8 mouse cellular contexts compared by ENCODE assay signal in genomic region chr13:52025482-52025848, GRCm38 (mm10).
DNase-seq lines count a peak whose midpoint lies in the region; ATAC-seq and TF ChIP-seq lines count a peak whose summit lies in the region.

No protein-coding gene starts in this region.

- no peaks in the 10 kb centered on the region for H3K9me3 ChIP-seq in liver, postnatal 0 days (ENCODE audit: low read length)
- H3K9me3 ChIP-seq in neural tube, embryonic 11.5 days (ENCODE audit: control insufficient read depth, low read length) = no peaks in the 10 kb centered on the region

- H3K4me2 ChIP-seq in liver, postnatal 0 days (ENCODE audit: low read depth, low read length) = no peak overlapping the region
- no peak overlapping the region for H3K4me2 ChIP-seq in neural tube, embryonic 11.5 days (ENCODE audit: low read depth)

- H3K27me3 ChIP-seq in liver, adult 2 months (ENCODE audit: control insufficient read depth, insufficient read depth, low read length) = no peaks in the 10 kb centered on the region
- no peaks in the 10 kb centered on the region for H3K27me3 ChIP-seq in liver, postnatal 0 days (ENCODE audit: insufficient read depth, low read length)
- H3K27me3 ChIP-seq in neural tube, embryonic 11.5 days (ENCODE audit: control insufficient read depth, insufficient read depth, low read length) = no peaks in the 10 kb centered on the region

- no peak for TF ChIP-seq CTCF in liver, adult 2 months (IDR thresholded peaks at IDR 0.05; ENCODE audit: low read depth, low read length)
- TF ChIP-seq CTCF in liver, postnatal 0 days (IDR thresholded peaks at IDR 0.05; ENCODE audit: low read depth) = no peak
- no peak for TF ChIP-seq CTCF in left cerebral cortex, adult 2 months (IDR thresholded peaks at IDR 0.05)

- intact Hi-C loops in left cerebral cortex, adult 2 months (cut with DNase I) = no loop called here

- no peaks in the 10 kb centered on the region for H3K36me3 ChIP-seq in liver, adult 2 months (ENCODE audit: control insufficient read depth, insufficient read depth, low read length)
- no peaks in the 10 kb centered on the region for H3K36me3 ChIP-seq in liver, postnatal 0 days (replicated peaks; ENCODE audit: insufficient read depth, low read length)
- H3K36me3 ChIP-seq in neural tube, embryonic 11.5 days (ENCODE audit: control insufficient read depth, insufficient read depth, low read length) = no peaks in the 10 kb centered on the region

- peak; percentile 99 for DNase-seq in liver, adult 2 months (ENCODE audit: extremely low read depth, low read depth, low spot score)
- DNase-seq in liver, postnatal 0 days = no peak
- peak; percentile 71 to 73 for DNase-seq in adrenal gland, postnatal 36 days
- peak; percentile 42 for DNase-seq in neural tube, embryonic 11.5 days (ENCODE audit: low spot score)
- no peak for DNase-seq in left cerebral cortex, adult 2 months (ENCODE audit: extremely low spot score in 1 of 2, low spot score in 2 of 2)
- no peak for DNase-seq in frontal cortex, postnatal 10 days (ENCODE audit: low spot score in 2 of 2)
- no peak for DNase-seq in spleen, adult 18-20 months

- H3K4me1 ChIP-seq in liver, adult 2 months (ENCODE audit: control insufficient read depth, insufficient read depth, low read length) = peaks cover 34% of the 10 kb centered on the region
- peaks cover 27% of the 10 kb centered on the region for H3K4me1 ChIP-seq in liver, postnatal 0 days (ENCODE audit: insufficient read depth)
- H3K4me1 ChIP-seq in neural tube, embryonic 11.5 days (ENCODE audit: control insufficient read depth, insufficient read depth, low read length) = peaks cover 21% of the 10 kb centered on the region

- TF ChIP-seq EP300 in liver, postnatal 0 days (IDR thresholded peaks at IDR 0.05; ENCODE audit: low read depth) = no peak

- H3K79me2 ChIP-seq in liver, adult 2 months (ENCODE audit: control insufficient read depth, insufficient read depth, low read length) = no peaks in the 10 kb centered on the region

- no peak for TF ChIP-seq POLR2A in liver, adult 2 months (IDR thresholded peaks at IDR 0.05; ENCODE audit: extremely low read depth, insufficient read depth, low read length)

- no peak overlapping the region for H3K9ac ChIP-seq in liver, adult 2 months (ENCODE audit: low read depth, low read length)
- no peak overlapping the region for H3K9ac ChIP-seq in liver, postnatal 0 days (replicated peaks)
- no peak overlapping the region for H3K9ac ChIP-seq in neural tube, embryonic 11.5 days (ENCODE audit: low read length)

- ATAC-seq in liver, postnatal 0 days = no peak
- peak; percentile 10; the same call in 1 of the 2 replicates for ATAC-seq in granulocyte monocyte progenitor cell, adult 5-6 weeks (replicated peaks; ENCODE audit: poor library complexity, severe bottlenecking)
- ATAC-seq in neural tube, embryonic 11.5 days (ENCODE audit: insufficient read depth, low FRiP score, low TSS enrichment) = peak; percentile 61; the same call in 1 of the 2 replicates

- H3K4me3 ChIP-seq in liver, adult 2 months (ENCODE audit: insufficient read depth, low read depth, low read length) = no peak overlapping the region
- no peak overlapping the region for H3K4me3 ChIP-seq in liver, postnatal 0 days (ENCODE audit: low read depth, low read length)
- H3K4me3 ChIP-seq in neural tube, embryonic 11.5 days (ENCODE audit: low read depth, low read length) = no peak overlapping the region
- no peak overlapping the region for H3K4me3 ChIP-seq in left cerebral cortex, adult 2 months

- 34% methylated on average over 5 of the region's 5 CpGs for WGBS in liver, adult 2 months
- WGBS in liver, postnatal 0 days (ENCODE audit: insufficient replicate concordance) = 86% methylated on average over 5 of the region's 5 CpGs
- 58% methylated on average over 5 of the region's 5 CpGs for WGBS in neural tube, embryonic 11.5 days

- H3K27ac ChIP-seq in liver, adult 2 months (replicated peaks; ENCODE audit: insufficient read depth, low read depth, low read length) = peak overlapping the region; percentile 50
- no peak overlapping the region for H3K27ac ChIP-seq in liver, postnatal 0 days (ENCODE audit: low read depth)
- no peak overlapping the region for H3K27ac ChIP-seq in neural tube, embryonic 11.5 days (ENCODE audit: low read depth, low read length)
- no peak overlapping the region for H3K27ac ChIP-seq in left cerebral cortex, adult 2 months

Comparison
In these comparisons a context has a peak if more than half of its experiments do, and no peak if none do; other contexts are left out.
1. DNase-seq: peak in liver, adult 2 months (single experiment), adrenal gland, postnatal 36 days (2 of 2) and neural tube, embryonic 11.5 days (single experiment); none in liver, postnatal 0 days (single experiment), left cerebral cortex, adult 2 months (0 of 2), frontal cortex, postnatal 10 days (0 of 2) and spleen, adult 18-20 months (0 of 2).